ENCODE assay signal across 8 mouse cellular contexts in the genomic region with DNA sequence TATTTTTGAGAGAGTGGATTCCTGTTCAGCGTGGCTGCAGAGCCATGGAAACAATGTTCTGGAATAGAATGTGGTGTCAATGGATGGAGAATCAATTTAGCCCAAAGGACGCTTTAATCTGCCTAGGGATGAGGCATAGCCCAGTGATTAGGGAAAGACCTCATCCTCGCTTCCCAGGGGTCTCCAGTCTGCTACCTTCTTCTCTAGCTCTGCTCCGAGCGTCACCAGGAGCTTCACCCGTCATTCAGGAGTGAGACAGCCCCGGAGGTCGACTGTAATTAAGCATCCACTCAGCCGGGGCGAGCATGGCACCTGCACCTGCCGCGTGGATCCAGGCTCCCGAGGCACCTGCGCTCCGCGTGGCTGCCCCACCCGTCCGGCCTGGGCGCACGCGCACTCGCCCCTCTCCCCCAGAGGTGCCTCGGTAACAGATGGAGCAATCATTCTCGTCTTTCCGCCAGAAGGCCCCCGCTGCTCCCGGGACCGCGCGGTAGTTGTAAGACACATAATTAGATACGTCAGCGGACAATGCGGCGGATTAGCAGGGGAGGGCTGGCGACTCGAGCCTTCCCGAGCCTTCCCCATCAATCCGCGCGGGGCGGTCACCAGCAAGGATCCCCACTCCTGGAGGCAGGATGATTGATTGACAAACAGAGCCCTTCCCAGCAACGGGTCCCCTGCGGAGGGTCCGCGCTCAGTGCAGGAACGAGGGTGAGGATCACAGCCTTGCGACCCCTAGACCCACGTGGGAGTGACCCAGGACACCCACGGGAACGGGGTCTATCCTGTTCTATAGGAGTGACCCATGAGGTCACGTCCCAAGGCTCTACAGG.
DNase-seq lines count a peak whose midpoint lies in the region; ATAC-seq and TF ChIP-seq lines count a peak whose summit lies in the region.

No protein-coding gene starts in this region.

- peak overlapping the region; percentile 15; the same call in 1 of the 2 replicates for H3K4me3 ChIP-seq in kidney, adult 2 months (ENCODE audit: insufficient read depth, low read depth, low read length)
- peak overlapping the region; percentile 46 for H3K4me3 ChIP-seq in intestine, embryonic 15.5 days (replicated peaks)
- peak overlapping the region; percentile 48 for H3K4me3 ChIP-seq in limb, embryonic 13.5 days
- peak overlapping the region; percentile 46 for H3K4me3 ChIP-seq in midbrain, embryonic 14.5 days (replicated peaks; ENCODE audit: low read depth, low read length)

- H3K27me3 ChIP-seq in kidney, adult 2 months (replicated peaks; ENCODE audit: control insufficient read depth, insufficient read depth, low read length): no peaks in the 10 kb centered on the region
- peaks cover 11% of the 10 kb centered on the region; the same call in 1 of the 2 replicates for H3K27me3 ChIP-seq in intestine, embryonic 15.5 days (replicated peaks)
- H3K27me3 ChIP-seq in limb, embryonic 13.5 days: peaks cover 86% of the 10 kb centered on the region
- H3K27me3 ChIP-seq in midbrain, embryonic 14.5 days (ENCODE audit: control insufficient read depth, insufficient read depth, low read length): peaks cover 12% of the 10 kb centered on the region; the same call in 1 of the 2 replicates

- H3K36me3 ChIP-seq in kidney, adult 2 months (ENCODE audit: control insufficient read depth, insufficient read depth, low read length): no peaks in the 10 kb centered on the region
- H3K36me3 ChIP-seq in intestine, embryonic 15.5 days: no peaks in the 10 kb centered on the region
- H3K36me3 ChIP-seq in limb, embryonic 13.5 days: no peaks in the 10 kb centered on the region
- no peaks in the 10 kb centered on the region for H3K36me3 ChIP-seq in midbrain, embryonic 14.5 days (ENCODE audit: control insufficient read depth, insufficient read depth, low read length)

- H3K9me3 ChIP-seq in intestine, embryonic 15.5 days: no peaks in the 10 kb centered on the region
- no peaks in the 10 kb centered on the region for H3K9me3 ChIP-seq in limb, embryonic 13.5 days
- no peaks in the 10 kb centered on the region for H3K9me3 ChIP-seq in midbrain, embryonic 14.5 days (ENCODE audit: control insufficient read depth, low read length)

- H3K4me1 ChIP-seq in kidney, adult 2 months (ENCODE audit: control insufficient read depth, insufficient read depth, low read length): no peaks in the 10 kb centered on the region
- peaks cover 14% of the 10 kb centered on the region for H3K4me1 ChIP-seq in intestine, embryonic 15.5 days (replicated peaks)
- peaks cover 33% of the 10 kb centered on the region for H3K4me1 ChIP-seq in limb, embryonic 13.5 days
- peaks cover 24% of the 10 kb centered on the region for H3K4me1 ChIP-seq in midbrain, embryonic 14.5 days (ENCODE audit: control insufficient read depth, insufficient read depth, low read length)

- peak overlapping the region; percentile 52 for H3K9ac ChIP-seq in intestine, embryonic 15.5 days
- H3K9ac ChIP-seq in limb, embryonic 13.5 days: peak overlapping the region; percentile 67
- peak overlapping the region; percentile 59 for H3K9ac ChIP-seq in midbrain, embryonic 14.5 days (replicated peaks; ENCODE audit: low read length)

- TF ChIP-seq CTCF in kidney, adult 2 months (conservative IDR thresholded peaks at IDR 0.05; ENCODE audit: insufficient read depth, insufficient read length, low read depth, low read length): no peak

- TF ChIP-seq POLR2A in kidney, adult 2 months (IDR thresholded peaks at IDR 0.05; ENCODE audit: low read depth, low read length): no peak

- WGBS in kidney, adult 2 months: 3% methylated on average over 51 of the region's 51 CpGs
- WGBS in intestine, embryonic 15.5 days: 2% methylated on average over 51 of the region's 51 CpGs
- under 1% methylated on average over 51 of the region's 51 CpGs for WGBS in limb, embryonic 13.5 days
- under 1% methylated on average over 51 of the region's 51 CpGs for WGBS in midbrain, embryonic 14.5 days

- H3K4me2 ChIP-seq in intestine, embryonic 15.5 days (replicated peaks): peak overlapping the region; percentile 99
- peak overlapping the region; percentile 99 for H3K4me2 ChIP-seq in limb, embryonic 13.5 days (replicated peaks)
- peak overlapping the region; percentile 99 for H3K4me2 ChIP-seq in midbrain, embryonic 14.5 days (ENCODE audit: low read length)

- peak; percentile 36 for ATAC-seq in intestine, embryonic 15.5 days
- peak; percentile 22 for ATAC-seq in limb, embryonic 13.5 days (ENCODE audit: low FRiP score, low read depth)
- ATAC-seq in midbrain, embryonic 14.5 days (ENCODE audit: low FRiP score, low TSS enrichment): peak; percentile 70

- peak; percentile 7 for DNase-seq in kidney, adult 2 months
- DNase-seq in kidney, adult 8-10 months: no peak
- peak; percentile 60 for DNase-seq in cerebellum, adult 8-10 months
- peak; percentile 28 to 71 for DNase-seq in frontal cortex, adult 2 months (ENCODE audit: extremely low spot score in 1 of 2, low spot score in 1 of 2)
- peak; percentile 84 for DNase-seq in midbrain, embryonic 14.5 days
- DNase-seq in thymus, adult 18-20 months: peak; percentile 32 to 41

- H3K27ac ChIP-seq in kidney, adult 2 months (ENCODE audit: insufficient read depth, low read depth, low read length): no peak overlapping the region
- peak overlapping the region; percentile 41; the same call in 1 of the 2 replicates for H3K27ac ChIP-seq in intestine, embryonic 15.5 days
- no peak overlapping the region; the same call in 1 of the 2 replicates for H3K27ac ChIP-seq in limb, embryonic 13.5 days
- H3K27ac ChIP-seq in midbrain, embryonic 14.5 days (replicated peaks; ENCODE audit: low read depth, low read length): peak overlapping the region; percentile 78

Comparison
In these comparisons a context has a peak if more than half of its experiments do, and no peak if none do; other contexts are left out.
1. DNase-seq: peak in kidney, adult 2 months (single experiment), cerebellum, adult 8-10 months (single experiment), frontal cortex, adult 2 months (2 of 2), midbrain, embryonic 14.5 days (single experiment) and thymus, adult 18-20 months (2 of 2); none in kidney, adult 8-10 months (0 of 2).
2. H3K27ac ChIP-seq: peak in intestine, embryonic 15.5 days (single experiment) and midbrain, embryonic 14.5 days (single experiment); none in kidney, adult 2 months (single experiment) and limb, embryonic 13.5 days (single experiment).
3. Peak in every context shown above with its lines, with median percentiles within 50 percentile points of each other: H3K4me3 ChIP-seq, ATAC-seq, H3K4me2 ChIP-seq and H3K9ac ChIP-seq.